Mouse (Mus musculus) embryo, embryonic 11 days (tissue): Measurements from ENCODE around the gene Slc2a5.

Experiments used
- DNase-seq: peaks from one replicate; pipeline ENCODE4 v3.0.0-alpha.2; 2015

Slc2a5 gene

DNA sequence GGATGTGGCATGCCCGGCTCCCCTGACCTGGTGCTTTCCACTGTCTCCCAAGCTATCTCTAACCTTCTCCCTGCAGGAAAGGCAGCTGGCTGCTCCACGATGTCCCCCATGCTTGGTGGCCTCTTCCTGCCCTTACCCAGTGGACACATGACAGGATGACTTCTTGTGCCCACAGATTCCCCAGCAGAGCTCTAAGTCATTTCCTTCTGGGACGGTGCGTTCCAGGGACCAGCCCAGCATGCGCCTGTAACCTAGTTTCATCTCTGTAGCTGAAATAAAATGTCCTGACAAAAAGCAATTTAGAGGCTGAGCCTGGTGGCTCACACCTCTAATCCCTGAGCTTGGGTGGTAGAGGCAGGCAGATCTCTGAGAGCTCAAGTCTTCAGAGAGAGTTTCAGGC lies 12.4 kb upstream of the Slc2a5 start:
- no peak for DNase-seq

DNA sequence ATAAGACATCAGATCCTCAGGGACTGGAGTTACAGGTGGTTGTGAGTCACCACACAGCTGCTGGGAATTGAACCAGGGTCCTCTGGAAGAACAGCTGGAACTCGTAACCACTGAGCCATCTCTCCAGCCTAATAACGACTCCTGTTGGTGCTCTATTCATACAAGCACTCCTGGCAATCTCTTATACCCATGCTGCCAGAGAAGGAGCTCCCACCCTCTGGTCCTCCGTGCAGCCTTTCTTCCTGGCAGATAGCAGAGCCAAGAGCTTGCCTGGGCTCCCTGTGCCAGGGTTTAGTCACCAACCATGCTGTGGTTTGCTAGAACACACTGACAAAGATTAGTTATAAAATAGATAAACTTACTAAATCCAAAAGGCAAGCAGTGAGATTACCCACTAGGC lies 9.4 kb upstream of the Slc2a5 start:
- no peak for DNase-seq

DNA sequence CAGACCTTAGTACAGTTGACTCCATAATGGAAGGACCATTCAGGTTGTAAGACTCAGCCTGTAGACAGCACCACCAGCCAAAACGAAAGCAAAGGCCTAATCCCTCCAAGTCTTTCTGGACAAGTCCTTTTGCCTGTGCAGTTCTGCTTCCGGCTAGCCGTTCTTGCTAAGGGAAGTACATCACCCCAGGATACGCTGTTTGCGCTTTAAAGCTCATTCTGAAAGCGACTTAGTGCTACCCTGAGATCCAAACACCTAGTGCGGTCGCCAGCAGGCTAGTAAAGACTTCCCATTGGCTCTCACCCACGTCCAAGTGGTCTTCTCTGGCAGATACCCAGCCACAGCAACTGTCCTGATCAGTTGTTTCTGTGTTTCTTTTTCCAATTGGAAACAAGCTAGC lies 8.7 kb upstream of the Slc2a5 start:
- DNase-seq = no peak

DNA sequence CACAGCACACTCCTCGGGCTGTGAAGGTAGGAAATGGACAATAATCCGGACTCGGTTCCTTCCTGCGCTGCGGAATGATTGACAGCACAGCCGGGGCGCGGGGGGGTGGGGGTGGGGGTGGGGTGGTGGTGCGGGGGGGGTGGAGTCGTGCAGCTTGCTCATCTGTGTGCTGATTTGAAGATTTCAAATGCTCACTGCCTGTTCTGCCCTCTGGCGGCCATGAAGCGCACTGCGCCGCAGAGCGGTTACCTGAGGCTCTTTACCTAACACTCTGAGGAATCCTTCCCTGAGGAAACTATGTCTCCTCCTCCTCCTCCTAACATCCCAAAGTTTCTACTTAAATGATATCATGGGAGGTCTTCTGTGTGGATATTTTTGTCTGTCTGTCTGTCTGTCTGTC lies 6.2 kb upstream of the Slc2a5 start:
- DNase-seq = peak; percentile 60

DNA sequence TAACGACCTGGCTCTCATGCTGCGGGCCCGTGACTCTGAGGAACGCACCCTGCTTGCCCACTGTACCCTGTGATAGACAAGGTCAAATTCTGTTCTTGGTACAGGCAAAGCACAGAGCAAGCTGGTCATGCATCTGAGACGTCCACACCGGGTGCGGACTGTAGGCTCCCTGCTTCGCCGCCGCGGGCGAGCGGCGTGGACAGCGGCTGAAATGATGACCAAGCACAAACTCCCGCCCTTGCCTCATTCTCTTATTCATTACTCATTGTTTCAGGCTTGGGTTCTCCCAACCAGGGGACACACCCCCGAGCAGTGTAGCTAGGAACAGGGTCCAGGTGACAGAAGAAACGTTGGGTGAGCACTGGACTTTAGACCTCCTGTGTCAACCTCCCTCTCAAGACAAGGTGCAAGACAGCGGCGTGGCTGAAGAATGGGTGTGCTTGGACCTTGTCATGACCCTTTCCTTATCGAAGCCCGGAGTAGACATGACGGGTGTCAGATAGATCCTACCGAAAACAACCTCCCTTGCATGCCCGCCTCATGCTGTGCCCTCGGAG lies 4.5 kb upstream of the Slc2a5 start:
- DNase-seq = no peak

DNA sequence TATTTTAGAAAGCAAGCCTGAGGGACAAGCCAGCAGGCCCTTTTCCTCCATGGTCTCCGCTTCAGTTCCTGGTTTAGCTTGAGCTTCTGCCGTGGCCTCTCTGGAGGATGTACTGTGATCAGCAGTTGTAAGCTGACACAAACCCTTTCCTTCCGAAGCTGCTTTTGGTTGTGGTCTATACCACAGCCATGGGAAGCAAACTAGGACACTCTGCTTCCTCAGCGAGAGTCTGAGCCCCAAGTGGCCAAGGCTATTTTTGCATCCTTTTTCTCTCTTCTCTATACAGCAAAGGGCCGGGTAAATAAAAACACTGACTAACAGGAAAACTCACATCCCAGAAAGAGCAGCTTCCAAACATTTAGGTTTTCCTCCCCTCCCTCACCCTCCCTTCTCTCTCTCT lies 1.8 kb upstream of the Slc2a5 start:
- DNase-seq = no peak

DNA sequence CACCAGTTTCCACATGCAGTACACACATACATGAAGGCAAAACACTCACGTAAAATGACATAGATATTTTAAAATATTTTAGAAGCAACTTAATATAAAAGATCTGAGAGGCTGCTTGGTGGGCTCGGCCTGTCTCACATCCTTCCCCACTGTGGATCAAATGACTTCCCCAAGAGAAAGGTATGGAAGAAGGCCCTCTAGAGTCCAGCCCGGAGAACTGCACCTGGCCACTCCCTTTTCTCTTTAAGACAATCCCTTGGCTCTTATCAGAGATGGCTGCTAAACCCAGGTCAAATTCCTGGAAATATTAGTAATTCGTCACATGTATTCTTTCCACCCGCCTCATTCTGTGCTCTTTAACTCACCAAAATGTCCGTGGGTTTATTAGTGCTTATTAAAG lies 920 bp upstream of the Slc2a5 start:
- no peak for DNase-seq

DNA sequence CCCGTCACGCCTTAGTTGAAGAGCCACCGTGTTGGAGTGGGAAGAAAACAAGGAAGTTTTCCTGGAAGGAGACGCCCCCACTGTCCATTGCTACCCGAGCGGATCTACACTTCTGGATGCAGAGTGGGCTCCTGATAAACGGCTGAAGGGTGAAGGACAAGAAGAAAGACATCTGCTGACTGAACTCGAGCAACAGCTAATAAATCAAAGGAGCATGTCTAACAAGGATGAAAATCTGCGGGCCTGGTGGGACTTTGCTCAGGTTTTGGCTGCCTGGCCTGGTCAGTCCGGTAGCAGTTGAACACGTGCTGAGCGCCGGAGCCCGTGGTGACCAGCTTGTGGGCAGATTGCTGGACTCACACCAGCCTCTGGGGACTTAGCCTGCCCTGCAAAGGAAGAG lies 557 bp downstream of the Slc2a5 start:
- DNase-seq = peak; percentile 48

DNA sequence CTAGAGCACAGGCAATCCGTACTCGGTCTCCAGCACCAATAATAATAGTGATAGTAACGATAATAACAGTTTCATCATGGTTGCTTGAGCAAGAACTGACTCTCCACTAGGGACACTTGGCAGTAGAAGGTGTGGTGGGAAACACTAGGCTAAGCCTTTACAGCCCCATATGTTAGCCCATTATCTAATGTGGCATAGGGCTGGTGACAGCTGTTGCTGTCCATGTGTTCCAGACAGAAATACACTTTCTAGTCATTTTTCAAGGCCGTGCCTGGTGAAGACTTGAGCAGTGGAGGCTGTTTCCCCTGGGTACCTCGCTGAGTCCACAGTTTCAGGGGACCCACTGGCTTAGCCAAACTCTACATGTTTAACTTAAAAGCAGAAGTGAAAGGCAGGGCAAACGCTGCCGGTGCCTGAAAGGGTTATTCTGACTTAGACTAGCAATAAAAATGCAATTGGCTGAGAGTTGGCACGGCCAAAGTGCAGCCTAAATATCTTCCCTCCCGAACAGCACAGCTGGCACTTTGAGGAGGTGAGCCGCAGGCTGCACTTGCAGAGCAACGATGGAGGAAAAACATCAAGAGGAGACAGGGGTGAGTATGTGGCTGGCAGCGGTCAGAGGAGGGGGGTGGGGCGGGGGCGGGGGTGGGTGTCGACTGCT lies 1.2 kb downstream of the Slc2a5 start:
- DNase-seq = no peak

DNA sequence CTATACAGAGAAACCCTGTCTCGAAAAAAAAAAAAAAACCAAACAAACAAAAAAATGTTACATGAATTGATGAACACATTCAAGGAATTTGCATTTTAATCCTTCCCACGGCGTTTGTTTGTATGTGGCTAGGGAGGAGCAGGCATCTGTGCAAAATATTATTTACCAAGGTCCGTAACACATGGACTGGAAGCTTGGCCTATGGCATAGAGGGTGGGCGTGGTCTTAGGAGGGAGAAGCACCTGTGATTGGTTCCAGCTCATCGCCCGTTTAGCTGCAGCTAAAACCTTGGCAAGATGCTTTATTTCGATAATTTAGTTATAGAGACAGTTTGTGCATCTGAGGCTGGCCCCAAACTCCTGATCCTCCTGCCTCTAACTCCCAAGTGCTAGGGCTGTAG lies 2.3 kb downstream of the Slc2a5 start:
- DNase-seq = no peak

DNA sequence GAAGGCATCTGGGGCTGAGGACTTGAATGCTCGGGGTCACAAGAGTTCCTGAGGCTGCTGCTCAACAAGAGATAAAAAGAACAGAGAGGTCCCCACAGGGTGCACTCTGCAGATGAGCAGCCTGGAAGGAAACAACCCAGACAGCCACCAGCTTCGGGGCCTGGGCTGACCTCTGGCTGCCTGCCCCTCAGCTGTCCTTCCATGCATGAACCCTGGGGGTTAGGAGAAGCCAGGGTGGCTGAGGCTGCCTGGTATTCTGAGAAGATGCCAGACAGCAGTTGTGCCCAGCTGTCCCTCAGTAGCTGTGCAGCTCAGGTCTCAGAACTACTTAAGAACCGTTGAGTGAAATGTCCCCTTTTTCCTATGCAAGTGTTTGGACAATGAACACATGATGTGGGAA lies 3.4 kb downstream of the Slc2a5 start:
- no peak for DNase-seq

DNA sequence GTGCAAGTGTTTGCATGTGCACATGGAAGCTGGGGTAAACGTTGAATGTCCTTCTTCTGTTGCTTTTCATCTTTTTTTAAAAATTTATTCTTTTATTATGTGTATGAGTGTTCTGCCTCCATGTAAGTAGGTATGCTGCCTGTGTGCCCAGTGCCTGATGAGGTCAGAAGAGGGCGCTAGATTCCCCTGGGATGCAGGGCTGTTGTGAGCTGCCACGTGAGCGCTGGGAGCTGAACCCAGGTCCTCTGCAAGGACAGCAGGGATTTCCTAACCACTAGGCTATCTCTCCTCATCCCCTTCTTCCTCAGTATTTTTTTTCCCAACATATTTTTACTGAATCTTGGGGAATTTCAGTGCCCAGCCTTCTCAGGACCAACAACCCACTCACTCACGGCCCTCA lies 7.3 kb downstream of the Slc2a5 start:
- DNase-seq = no peak

DNA sequence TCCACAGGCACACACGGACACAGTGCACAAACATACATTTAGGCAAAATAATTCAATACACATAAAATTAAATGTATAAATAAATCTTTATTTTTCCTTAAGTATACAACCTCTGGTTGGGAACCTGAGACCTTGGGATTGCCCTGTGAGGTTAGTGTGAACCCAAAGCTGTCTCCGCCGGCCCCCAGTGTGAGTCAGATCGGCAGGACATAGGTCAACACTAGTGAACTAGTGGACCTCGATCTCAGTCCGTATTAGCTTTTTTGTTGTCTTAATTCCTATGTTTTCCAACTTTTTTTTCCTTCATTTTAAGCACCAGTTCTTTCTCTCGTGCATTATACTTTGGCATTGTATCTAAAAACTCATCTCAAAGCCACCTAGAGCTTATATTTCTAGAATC lies 8.8 kb downstream of the Slc2a5 start:
- DNase-seq = no peak

DNA sequence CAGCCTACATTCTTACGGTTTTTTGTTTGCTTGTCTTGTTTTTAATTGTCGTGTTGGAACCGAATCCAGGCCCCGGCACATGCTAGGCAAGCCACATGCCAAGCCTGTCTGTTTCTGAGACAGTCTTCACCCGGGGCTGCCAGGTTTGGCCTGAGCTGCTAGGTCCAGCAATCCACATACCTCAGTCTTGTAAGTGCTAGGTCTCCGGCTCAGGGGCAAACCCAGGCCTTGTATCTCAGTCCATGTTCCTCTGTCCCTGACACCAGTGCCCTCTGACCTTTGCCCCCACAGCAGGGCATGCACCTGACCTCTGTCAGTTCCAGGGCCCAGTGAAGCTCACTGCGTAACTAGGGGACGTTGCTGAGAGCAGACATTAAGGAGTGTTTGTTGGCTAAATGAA lies 9.5 kb downstream of the Slc2a5 start:
- DNase-seq = no peak

DNA sequence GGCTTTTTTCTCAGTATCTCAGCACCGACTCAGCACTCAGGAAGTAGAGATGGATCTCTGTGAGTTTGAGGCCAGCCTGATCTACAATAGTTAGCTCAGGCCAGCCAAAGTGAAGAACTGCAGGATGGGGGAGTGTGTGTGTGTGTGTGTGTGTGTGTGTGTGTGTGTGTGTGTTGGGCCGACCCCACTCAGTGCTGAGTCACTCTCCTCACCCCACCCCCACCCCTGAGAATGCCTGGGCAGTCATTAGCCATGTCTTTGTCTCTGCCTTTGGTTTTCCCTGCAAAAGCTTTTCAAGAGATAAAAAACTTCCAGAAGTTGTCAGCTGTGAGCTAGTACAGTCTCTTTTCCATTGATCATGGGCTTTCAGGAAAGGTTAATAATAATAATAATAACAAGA lies 11.6 kb downstream of the Slc2a5 start:
- DNase-seq = no peak

DNA sequence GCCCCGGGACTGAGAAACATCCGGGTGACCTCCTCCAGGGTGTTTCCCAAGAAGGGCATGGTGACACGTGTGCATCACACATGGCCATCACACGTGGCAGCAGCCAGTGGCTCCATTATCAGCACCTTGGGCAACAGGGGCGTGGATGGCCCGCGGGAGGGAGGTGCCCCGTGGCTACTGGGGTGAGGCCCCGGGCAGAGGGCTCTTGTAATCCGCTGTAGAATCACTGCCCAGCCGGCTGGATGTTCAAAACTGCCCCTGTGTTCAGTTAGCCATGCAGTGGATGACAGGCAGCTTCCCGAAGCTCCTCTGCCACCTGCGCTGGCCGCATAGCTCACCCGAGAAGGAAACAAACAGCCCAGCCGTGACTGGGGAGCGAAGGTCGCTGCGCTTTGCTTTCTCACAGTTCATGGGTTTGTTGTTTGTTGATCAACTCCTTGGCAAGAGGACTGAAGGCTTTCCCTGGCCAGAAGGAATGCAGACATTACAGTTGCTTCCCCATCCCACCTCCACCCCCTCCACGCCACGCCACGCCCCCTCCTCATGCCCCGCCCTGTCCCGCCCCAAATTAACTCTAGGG lies 13.7 kb downstream of the Slc2a5 start:
- DNase-seq = no peak

DNA sequence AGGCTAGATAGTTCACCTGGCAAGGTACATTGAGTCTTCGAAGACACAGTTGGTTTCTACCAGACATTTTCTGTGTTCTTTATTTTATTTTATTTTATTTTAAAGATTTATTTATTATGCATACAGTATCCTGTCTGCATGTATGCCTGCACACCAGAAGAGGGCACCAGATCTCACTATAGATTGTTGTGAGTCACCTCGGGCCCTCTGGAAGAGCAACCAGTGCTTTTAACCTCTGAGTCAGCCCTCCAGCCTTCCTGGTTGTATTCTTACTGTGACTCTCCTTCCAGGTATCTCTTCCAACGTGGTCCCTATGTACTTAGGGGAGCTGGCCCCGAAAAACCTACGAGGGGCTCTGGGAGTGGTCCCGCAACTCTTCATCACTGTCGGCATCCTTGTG lies 16.2 kb downstream of the Slc2a5 start:
- no peak for DNase-seq

DNA sequence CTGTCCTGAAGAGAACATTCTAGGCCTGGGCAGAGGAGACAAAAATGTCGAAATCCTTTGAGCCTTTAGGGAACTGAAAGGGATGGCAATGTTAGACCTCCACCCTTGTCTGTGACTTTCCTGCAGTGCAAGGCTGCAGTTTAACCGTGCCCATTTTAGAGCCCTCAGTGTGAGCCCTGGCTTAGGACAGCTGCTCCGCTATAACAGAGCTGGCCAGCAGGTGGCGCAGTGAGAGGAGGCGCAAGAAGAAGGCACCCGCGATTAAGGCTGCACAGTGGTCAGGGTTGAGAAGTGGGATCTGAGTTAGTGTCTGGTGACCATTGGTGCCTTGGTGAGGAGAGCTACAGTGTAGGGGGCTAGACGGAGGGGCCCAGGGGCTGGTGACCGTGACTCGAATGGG lies 17.6 kb downstream of the Slc2a5 start:
- DNase-seq = peak; percentile 86

DNA sequence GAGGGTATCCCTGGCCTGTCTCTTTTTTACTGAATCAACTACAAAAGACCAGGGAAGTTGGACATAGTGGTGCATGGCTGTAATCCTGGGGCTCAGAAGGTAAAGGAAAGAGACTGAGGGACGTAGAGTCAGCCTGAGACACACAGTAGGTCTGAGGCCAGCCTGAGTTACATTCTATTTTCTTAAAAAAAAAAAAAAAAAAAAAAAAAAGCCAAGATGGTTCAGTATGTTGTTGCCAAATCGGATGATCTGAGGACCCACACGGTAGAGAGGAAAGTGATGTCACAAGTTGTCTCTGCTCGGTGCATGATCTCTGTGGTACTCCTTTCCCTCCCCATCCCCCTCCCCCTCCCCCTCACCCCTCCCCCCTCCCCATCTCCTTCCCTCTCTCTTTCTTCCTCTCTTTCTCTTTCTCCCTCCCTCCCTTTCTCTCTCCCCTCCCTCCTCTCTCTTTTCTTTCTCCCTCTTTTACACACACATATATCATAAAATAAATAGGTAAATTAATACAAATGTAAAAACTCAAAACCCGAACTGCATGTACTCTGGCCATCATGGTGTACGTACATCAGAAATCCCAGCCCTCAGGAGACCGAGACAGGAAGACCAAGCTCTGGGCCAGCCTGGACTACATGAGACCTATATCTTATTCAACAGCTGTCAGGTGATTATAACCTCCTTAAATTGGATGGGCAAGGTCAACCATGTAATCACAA lies 18.4 kb downstream of the Slc2a5 start:
- no peak for DNase-seq

DNA sequence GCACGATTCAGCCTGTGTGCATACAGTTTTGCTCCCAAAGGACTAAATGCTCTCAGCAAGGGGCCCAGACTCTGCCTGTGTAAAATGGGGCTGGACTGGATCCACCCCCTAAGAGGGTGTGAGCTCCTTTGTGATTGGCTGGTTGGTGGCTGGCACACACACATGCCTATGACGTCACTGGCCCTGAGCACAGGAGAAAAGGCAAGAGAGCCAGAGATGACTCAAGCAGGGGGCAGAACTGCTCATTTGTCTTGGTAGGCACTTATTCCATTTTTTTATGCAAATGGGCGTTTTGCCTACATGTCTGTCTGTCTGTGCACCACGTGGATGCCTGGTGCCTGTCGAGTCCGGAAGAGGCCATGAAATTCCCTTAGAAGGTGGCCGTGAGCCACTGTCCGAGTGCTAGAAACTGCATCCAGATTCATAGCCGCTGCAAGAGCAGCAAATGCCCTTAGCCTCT lies 19.0 kb downstream of the Slc2a5 start:
- peak; percentile 89 for DNase-seq

DNA sequence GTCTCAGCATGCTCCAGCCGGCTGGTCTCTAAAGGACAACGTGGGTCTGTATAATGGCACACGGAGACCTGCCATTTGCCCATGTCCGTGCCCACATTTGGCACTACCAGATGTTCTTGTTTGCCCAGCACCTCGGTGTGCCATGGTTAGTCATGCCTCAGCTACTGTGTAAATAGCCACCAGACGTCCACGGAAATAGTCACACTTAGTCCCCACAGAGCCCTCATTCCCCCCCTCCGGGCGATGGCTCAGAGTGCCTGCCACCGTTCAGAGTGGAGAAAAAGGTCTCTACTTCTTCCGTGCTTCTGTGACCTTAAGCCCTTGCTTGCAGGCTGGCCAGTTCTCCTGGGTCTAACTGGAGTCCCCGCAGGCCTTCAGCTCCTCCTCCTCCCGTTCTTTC lies 20.0 kb downstream of the Slc2a5 start:
- DNase-seq = no peak

DNA sequence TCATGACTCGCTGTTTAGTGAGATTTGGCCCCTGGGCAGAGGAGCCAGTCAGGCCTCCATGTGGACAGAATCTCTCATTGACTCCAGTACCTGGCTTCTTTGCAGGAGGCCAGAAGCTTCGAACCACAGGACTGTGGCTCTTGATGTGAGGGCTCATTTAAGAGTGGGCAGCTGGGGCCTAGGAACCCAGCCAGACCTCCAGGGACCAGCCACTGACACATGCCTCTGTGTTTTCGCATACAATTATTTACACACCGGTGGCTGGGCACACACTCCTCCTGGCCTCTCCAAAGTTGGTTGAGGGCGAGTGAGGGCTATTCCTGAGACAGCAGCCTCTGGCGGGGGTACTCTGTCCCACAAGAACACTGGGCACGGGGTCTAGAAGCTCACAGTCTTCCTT lies 21.3 kb downstream of the Slc2a5 start:
- no peak for DNase-seq

DNA sequence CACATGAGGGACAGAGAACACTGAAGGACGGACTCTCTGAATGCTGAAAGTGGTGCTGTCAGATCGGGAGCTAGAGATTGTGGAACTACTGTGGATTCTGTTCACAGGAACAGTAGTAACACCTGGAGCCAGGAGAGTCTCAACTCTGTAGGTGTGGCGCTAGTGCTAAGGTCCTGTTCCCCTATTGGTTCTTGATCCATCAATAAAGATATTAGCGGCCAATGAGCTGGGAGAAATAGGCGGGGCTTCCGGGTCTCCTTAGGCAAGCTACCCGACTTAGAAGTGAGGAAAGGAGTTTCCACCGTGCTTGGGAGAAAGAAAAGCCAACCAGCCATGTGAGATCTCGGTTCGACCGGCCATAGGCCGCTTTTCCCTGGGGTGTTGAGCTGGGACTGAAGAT lies 25.2 kb downstream of the Slc2a5 start:
- DNase-seq = no peak

DNA sequence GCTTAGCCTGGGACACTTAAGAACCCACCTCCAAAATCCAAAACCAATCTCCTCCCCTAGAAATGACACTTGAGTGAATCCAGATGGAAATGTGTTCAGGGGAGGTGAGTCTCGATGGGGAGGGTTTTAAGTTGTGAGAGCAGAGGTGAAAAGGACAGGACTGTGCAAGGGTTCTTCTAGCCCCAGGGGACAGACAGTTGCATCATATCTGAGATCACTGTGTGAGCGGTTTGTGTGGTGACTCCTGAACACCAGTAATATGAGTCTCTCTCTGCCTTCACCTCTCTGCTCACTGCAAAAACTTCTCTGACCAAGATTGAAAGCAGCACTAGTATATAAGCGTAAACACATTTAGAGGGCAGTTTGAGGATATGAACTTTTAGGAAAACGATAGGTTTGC lies 27.2 kb downstream of the Slc2a5 start:
- DNase-seq = no peak
